Mouse (Mus musculus): ENCODE measurements around the gene 2410015M20Rik. TPM values are rescaled to one million over a fixed set of nuclear protein-coding genes. Genes with fewer than 3 reads are reported as not detected.

The 2410015M20Rik gene
- total and polyA plus RNA-seq, 2 experiments = 201 to 214 TPM

- Histone ChIP-seq H3K27me3 (ENCODE audit: control insufficient read depth, insufficient read depth, low read length) (no peaks in the 10 kb centered on the region), H3K79me2 (ENCODE audit: control insufficient read depth, insufficient read depth, low read length) (peaks cover 4% of the 10 kb centered on the region; the same call in 1 of the 2 replicates)
These were observed 5.1 kb downstream of the 2410015M20Rik start for GRCm38 (mm10) chr17:56604422-56604821.

GRCm38 (mm10) chr17:56604070-56604380 lies 5.5 kb downstream of the 2410015M20Rik start:
- no peak for TF ChIP-seq POLR2A (IDR thresholded peaks at IDR 0.05; ENCODE audit: extremely low read depth, insufficient read depth, low read length)
- TF ChIP-seq CTCF (IDR thresholded peaks at IDR 0.05; ENCODE audit: low read depth, low read length) = no peak
- no peak overlapping the region for H3K9ac ChIP-seq (ENCODE audit: low read depth, low read length)
- H3K79me2 ChIP-seq (ENCODE audit: control insufficient read depth, insufficient read depth, low read length) = peaks cover 4% of the 10 kb centered on the region; the same call in 1 of the 2 replicates
- H3K27ac ChIP-seq (replicated peaks; ENCODE audit: insufficient read depth, low read depth, low read length) = no peak overlapping the region
- WGBS = 86% methylated on average over 9 of the region's 9 CpGs
- peaks cover 57% of the 10 kb centered on the region for H3K36me3 ChIP-seq (ENCODE audit: control insufficient read depth, insufficient read depth, low read length)
- H3K4me3 ChIP-seq (ENCODE audit: insufficient read depth, low read depth, low read length) = no peak overlapping the region
- no peak for DNase-seq (ENCODE audit: extremely low read depth, low read depth, low spot score)
- no peaks in the 10 kb centered on the region for H3K27me3 ChIP-seq (ENCODE audit: control insufficient read depth, insufficient read depth, low read length)
- H3K4me1 ChIP-seq (ENCODE audit: control insufficient read depth, insufficient read depth, low read length) = peaks cover 6% of the 10 kb centered on the region

More at GRCm38 (mm10) chr17:56604422-56604821, 5.1 kb downstream of the 2410015M20Rik start:
- DNase-seq (ENCODE audit: extremely low read depth, low read depth, low spot score) = no peak
- WGBS = 81% methylated on average over 3 of the region's 3 CpGs
- H3K36me3 ChIP-seq (ENCODE audit: control insufficient read depth, insufficient read depth, low read length) = peaks cover 54% of the 10 kb centered on the region
- H3K4me1 ChIP-seq (ENCODE audit: control insufficient read depth, insufficient read depth, low read length) = peaks cover 6% of the 10 kb centered on the region
- H3K27ac ChIP-seq (replicated peaks; ENCODE audit: insufficient read depth, low read depth, low read length) = no peak overlapping the region
- H3K9ac ChIP-seq (ENCODE audit: low read depth, low read length) = no peak overlapping the region
- H3K4me3 ChIP-seq (ENCODE audit: insufficient read depth, low read depth, low read length) = no peak overlapping the region
- TF ChIP-seq POLR2A (IDR thresholded peaks at IDR 0.05; ENCODE audit: extremely low read depth, insufficient read depth, low read length) = no peak
- no peak for TF ChIP-seq CTCF (IDR thresholded peaks at IDR 0.05; ENCODE audit: low read depth, low read length)

- 97% methylated on average over 28 of the region's 28 CpGs for WGBS
- H3K4me1 ChIP-seq (ENCODE audit: control insufficient read depth, insufficient read depth, low read length) = peaks cover 2% of the 10 kb centered on the region
- peaks cover under 1% of the 10 kb centered on the region; the same call in 1 of the 2 replicates for H3K79me2 ChIP-seq (ENCODE audit: control insufficient read depth, insufficient read depth, low read length)
- H3K36me3 ChIP-seq (ENCODE audit: control insufficient read depth, insufficient read depth, low read length) = peaks cover 57% of the 10 kb centered on the region
- H3K4me3 ChIP-seq (ENCODE audit: insufficient read depth, low read depth, low read length) = no peak overlapping the region
- no peak overlapping the region for H3K9ac ChIP-seq (ENCODE audit: low read depth, low read length)
- DNase-seq (ENCODE audit: extremely low read depth, low read depth, low spot score) = no peak
- H3K27me3 ChIP-seq (ENCODE audit: control insufficient read depth, insufficient read depth, low read length) = no peaks in the 10 kb centered on the region
- TF ChIP-seq CTCF (IDR thresholded peaks at IDR 0.05; ENCODE audit: low read depth, low read length) = no peak
- no peak for TF ChIP-seq POLR2A (IDR thresholded peaks at IDR 0.05; ENCODE audit: extremely low read depth, insufficient read depth, low read length)
- no peak overlapping the region for H3K27ac ChIP-seq (replicated peaks; ENCODE audit: insufficient read depth, low read depth, low read length)
These were observed 6.1 kb downstream of the 2410015M20Rik start for GRCm38 (mm10) chr17:56603186-56604069.

GRCm38 (mm10) chr17:56593527-56594271 lies 15.9 kb downstream of the 2410015M20Rik start:
- Histone ChIP-seq H3K4me1 (ENCODE audit: control insufficient read depth, insufficient read depth, low read length) (no peaks in the 10 kb centered on the region), H3K36me3 (ENCODE audit: control insufficient read depth, insufficient read depth, low read length) (peaks cover 68% of the 10 kb centered on the region), H3K4me3 (ENCODE audit: insufficient read depth, low read depth, low read length) (no peak overlapping the region), H3K79me2 (ENCODE audit: control insufficient read depth, insufficient read depth, low read length) (peaks cover 30% of the 10 kb centered on the region), H3K9ac (ENCODE audit: low read depth, low read length) (no peak overlapping the region), H3K27me3 (ENCODE audit: control insufficient read depth, insufficient read depth, low read length) (no peaks in the 10 kb centered on the region), H3K27ac (replicated peaks; ENCODE audit: insufficient read depth, low read depth, low read length) (no peak overlapping the region)
- 76% methylated on average over 8 of the region's 8 CpGs for WGBS
- TF ChIP-seq CTCF (IDR thresholded peaks at IDR 0.05; ENCODE audit: low read depth, low read length) (no peak), POLR2A (IDR thresholded peaks at IDR 0.05; ENCODE audit: extremely low read depth, insufficient read depth, low read length) (no peak)
- DNase-seq (ENCODE audit: extremely low read depth, low read depth, low spot score) = no peak

- no peak for DNase-seq (ENCODE audit: extremely low read depth, low read depth, low spot score)
- H3K27me3 ChIP-seq (ENCODE audit: control insufficient read depth, insufficient read depth, low read length) = no peaks in the 10 kb centered on the region
- H3K4me3 ChIP-seq (ENCODE audit: insufficient read depth, low read depth, low read length) = no peak overlapping the region
- H3K4me1 ChIP-seq (ENCODE audit: control insufficient read depth, insufficient read depth, low read length) = 0 out of 2 replicates have a peak, but pooled peaks cover 5% of the 10 kb centered on the region
- no peak overlapping the region for H3K27ac ChIP-seq (replicated peaks; ENCODE audit: insufficient read depth, low read depth, low read length)
- H3K36me3 ChIP-seq (ENCODE audit: control insufficient read depth, insufficient read depth, low read length) = peaks cover 68% of the 10 kb centered on the region
- TF ChIP-seq CTCF (IDR thresholded peaks at IDR 0.05; ENCODE audit: low read depth, low read length) (no peak), POLR2A (IDR thresholded peaks at IDR 0.05; ENCODE audit: extremely low read depth, insufficient read depth, low read length) (no peak)
- H3K79me2 ChIP-seq (ENCODE audit: control insufficient read depth, insufficient read depth, low read length) = peaks cover 41% of the 10 kb centered on the region
- H3K9ac ChIP-seq (ENCODE audit: low read depth, low read length) = no peak overlapping the region
These were observed 17.0 kb downstream of the 2410015M20Rik start for GRCm38 (mm10) chr17:56592553-56592952.
